Mouse (Mus musculus) G1E (cell line): ENCODE measurements around the gene Jpt1. TPM values are rescaled to one million over a fixed set of nuclear protein-coding genes. Genes with fewer than 3 reads are reported as not detected.
"Not testable (repeated sequence)": the region's sequence is repeated elsewhere in the genome, so short reads cannot be mapped to it uniquely, and the experiment has no call there.

ENCODE experiments used
- ATAC-seq: 2 replicates; pipeline ENCODE4 v1.8.0; 2016; ENCODE audit warnings: mild to moderate bottlenecking; ENCODE audit not compliant: insufficient number of reproducible peaks, poor library complexity, low FRiP score, severe bottlenecking; ENCODE audit errors: extremely low read depth
- DNase-seq: peaks from one replicate; pipeline ENCODE4 v3.0.0; 2012; ENCODE audit warnings: low spot score
- H3K27me3 ChIP-seq: 2 replicates; pipeline ENCODE4 v1.6.1; 2012; ENCODE audit warnings: mild to moderate bottlenecking, low read length, inconsistent platforms; ENCODE audit not compliant: insufficient read depth
- H3K36me3 ChIP-seq: replicated peaks from 2 replicates; pipeline ENCODE3; 2012; ENCODE audit warnings: mild to moderate bottlenecking, inconsistent platforms
- H3K4me1 ChIP-seq: 2 replicates; pipeline ENCODE4 v1.6.1; 2012; ENCODE audit warnings: low read depth, low read length, inconsistent platforms, mixed read lengths; ENCODE audit not compliant: insufficient read depth
- H3K4me3 ChIP-seq: 2 replicates; pipeline ENCODE4 v1.5.1; 2012; ENCODE audit warnings: low read depth, mild to moderate bottlenecking, inconsistent platforms, low read length, moderate library complexity, mixed read lengths
- H3K9me3 ChIP-seq: replicated peaks from 2 replicates; pipeline ENCODE4 v1.6.1; 2012; ENCODE audit warnings: inconsistent platforms
- CTCF ChIP-seq: IDR thresholded peaks from 2 replicates; pipeline ENCODE4 v1.5.1; 2012; ENCODE audit warnings: low read depth, low read length, inconsistent platforms, mixed read lengths
- GATA1 ChIP-seq: IDR thresholded peaks from 2 replicates; pipeline ENCODE4 v1.6.1; 2012; ENCODE audit warnings: borderline replicate concordance, low read length, inconsistent platforms, mixed read lengths
- GATA2 ChIP-seq: IDR thresholded peaks from 2 replicates; pipeline ENCODE4 v1.6.1; 2012; ENCODE audit warnings: low read depth, low read length, inconsistent platforms, borderline replicate concordance
- POLR2AphosphoS5 ChIP-seq: IDR thresholded peaks from 2 replicates; pipeline ENCODE4 v1.6.1; 2012; ENCODE audit warnings: low read depth, low read length, inconsistent platforms; ENCODE audit not compliant: insufficient replicate concordance
- TAL1 ChIP-seq: conservative IDR thresholded peaks from 2 replicates; pipeline ENCODE4 v1.6.1; 2012; ENCODE audit warnings: low read depth, low read length, inconsistent platforms, mixed read lengths
- polyA plus RNA-seq: library from polyadenylated mRNA; stranded (reverse); fragments of >175 nt; gene quantifications from 2 replicates; pipeline ENCODE4 v1.2.3, GENCODE M21; 2012
- total RNA-seq, 2 experiments: library from RNA; stranded (forward) in 1 of 2; stranded (reverse) in 1 of 2; fragments of 200-1000 nt in 1 of 2; fragments of >200 nt in 1 of 2; fragmentation: Nextera tagmentation in 1 of 2; gene quantifications; 2 replicates each; pipeline ENCODE4 v1.2.3; 2014 to 2017

Jpt1 gene
- total and polyA plus RNA-seq, 3 experiments, result 186 to 222 (median 218) TPM

GRCm38 (mm10) chr11:115457405-115457804 lies 56.8 kb downstream of the Jpt1 start:
- DNase-seq (no peak), ATAC-seq (no peak)
- TF ChIP-seq TAL1 (no peak), CTCF (no peak), POLR2AphosphoS5 (no peak), GATA1 (no peak), GATA2 (no peak)
- no peaks in the 10 kb centered on the region for H3K36me3 ChIP-seq
- peaks cover 21% of the 10 kb centered on the region for H3K27me3 ChIP-seq
- no peak overlapping the region for H3K4me3 ChIP-seq
- H3K4me1 ChIP-seq, result no peaks in the 10 kb centered on the region
- no peaks in the 10 kb centered on the region; the same call in 1 of the 2 replicates for H3K9me3 ChIP-seq

DNA sequence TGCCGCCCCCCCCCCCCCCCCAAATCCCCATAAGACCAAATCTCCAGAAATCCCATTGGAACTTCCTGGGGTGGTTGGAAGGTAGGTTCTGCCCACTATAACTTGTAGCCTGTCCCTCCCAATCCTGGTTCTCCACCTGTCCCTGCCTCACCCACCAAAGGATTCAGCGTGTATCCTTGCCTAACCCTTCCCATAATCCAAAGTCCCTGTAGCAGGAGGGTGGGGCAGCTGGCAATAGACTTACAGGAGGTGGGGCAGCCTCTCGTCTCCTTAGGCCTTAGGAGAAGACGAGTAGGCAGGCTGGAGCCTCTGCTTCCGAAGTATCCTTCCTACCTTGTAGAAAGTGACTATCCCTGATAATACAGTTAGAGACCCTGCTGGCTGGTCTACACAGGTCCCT lies 58.0 kb downstream of the Jpt1 start:
- no peaks in the 10 kb centered on the region for H3K4me1 ChIP-seq
- no peaks in the 10 kb centered on the region; the same call in 1 of the 2 replicates for H3K9me3 ChIP-seq
- TF ChIP-seq POLR2AphosphoS5, result no peak
- no peak for TF ChIP-seq CTCF
- no peak for TF ChIP-seq TAL1
- no peak for TF ChIP-seq GATA2
- TF ChIP-seq GATA1, result no peak
- no peak overlapping the region for H3K4me3 ChIP-seq
- peaks cover 14% of the 10 kb centered on the region for H3K27me3 ChIP-seq
- DNase-seq (no peak), ATAC-seq (no peak)
- H3K36me3 ChIP-seq, result no peaks in the 10 kb centered on the region

GRCm38 (mm10) chr11:115455619-115456018 lies 58.6 kb downstream of the Jpt1 start:
- ATAC-seq (no peak), DNase-seq (no peak)
- peaks cover 14% of the 10 kb centered on the region for H3K27me3 ChIP-seq
- TF ChIP-seq CTCF, result no peak; the same call in 1 of the 2 replicates
- H3K4me1 ChIP-seq, result no peaks in the 10 kb centered on the region
- H3K36me3 ChIP-seq, result no peaks in the 10 kb centered on the region
- H3K4me3 ChIP-seq, result no peak overlapping the region
- H3K9me3 ChIP-seq, result no peaks in the 10 kb centered on the region; the same call in 1 of the 2 replicates

- not testable (repeated sequence) for DNase-seq, ATAC-seq, H3K9me3 ChIP-seq, H3K4me1 ChIP-seq, H3K4me3 ChIP-seq, H3K36me3 ChIP-seq
- H3K27me3 ChIP-seq, result peaks cover 15% of the 10 kb centered on the region
Observed at GRCm38 (mm10) chr11:115454822-115455221, 59.4 kb downstream of the Jpt1 start.

DNA sequence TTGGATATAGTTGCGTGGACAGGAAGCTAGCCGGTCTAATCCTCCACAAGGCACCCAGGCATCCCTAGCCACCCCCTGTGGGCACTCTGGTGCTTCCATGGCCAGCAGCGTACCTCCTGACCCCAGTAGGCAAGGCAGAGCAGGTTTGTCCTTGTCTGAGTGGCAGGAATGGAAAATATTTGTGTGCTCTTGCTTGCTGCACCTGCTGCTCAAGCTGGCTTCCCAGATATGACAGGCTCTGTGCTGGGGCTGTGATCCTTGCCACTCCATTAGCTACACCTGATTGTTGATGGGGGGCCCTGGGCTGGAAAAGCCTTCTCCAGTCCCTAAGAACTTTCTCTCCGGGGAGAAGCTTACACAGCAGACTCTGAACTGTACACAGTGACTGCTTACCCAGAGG lies 60.9 kb downstream of the Jpt1 start:
- H3K36me3 ChIP-seq, result no peaks in the 10 kb centered on the region
- no peaks in the 10 kb centered on the region; the same call in 1 of the 2 replicates for H3K9me3 ChIP-seq
- no peak overlapping the region for H3K4me3 ChIP-seq
- TF ChIP-seq GATA2 (no peak), POLR2AphosphoS5 (no peak), GATA1 (no peak), TAL1 (no peak), CTCF (no peak)
- ATAC-seq (no peak), DNase-seq (no peak)
- peaks cover 24% of the 10 kb centered on the region for H3K27me3 ChIP-seq
- no peaks in the 10 kb centered on the region for H3K4me1 ChIP-seq

DNA sequence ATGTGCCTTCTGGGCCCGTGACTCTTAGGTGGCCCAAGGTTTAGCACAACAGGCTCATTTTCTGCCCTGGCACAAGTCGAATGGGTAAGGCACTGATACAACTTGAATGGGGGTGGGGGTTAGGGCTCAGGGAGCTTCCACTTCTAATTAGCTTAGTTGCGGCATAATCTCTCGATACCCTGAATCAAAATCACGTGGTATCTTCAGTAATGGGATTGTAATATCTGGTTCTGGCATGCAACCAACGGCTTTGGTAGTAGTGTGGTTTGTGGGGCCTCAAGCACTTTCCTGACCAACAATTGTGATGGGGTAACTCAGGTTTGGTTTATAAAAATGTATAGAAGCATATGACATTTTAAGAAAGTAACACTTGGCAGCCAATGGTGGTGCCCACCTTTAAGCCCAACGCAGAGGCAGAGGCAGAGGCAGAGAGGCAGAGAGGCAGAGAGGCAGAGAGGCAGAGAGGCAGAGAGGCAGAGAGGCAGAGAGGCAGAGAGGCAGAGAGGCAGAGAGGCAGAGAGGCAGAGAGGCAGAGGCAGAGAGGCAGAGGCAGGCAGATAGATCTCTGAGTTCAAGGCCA lies 61.8 kb downstream of the Jpt1 start:
- no peak for ATAC-seq
- no peaks in the 10 kb centered on the region for H3K36me3 ChIP-seq
- DNase-seq, result no peak
- TF ChIP-seq CTCF, result no peak
- TF ChIP-seq POLR2AphosphoS5, result no peak
- no peak for TF ChIP-seq GATA2
- no peak for TF ChIP-seq TAL1
- TF ChIP-seq GATA1, result no peak
- no peak overlapping the region for H3K4me3 ChIP-seq
- no peaks in the 10 kb centered on the region; the same call in 1 of the 2 replicates for H3K9me3 ChIP-seq
- no peaks in the 10 kb centered on the region for H3K4me1 ChIP-seq
- peaks cover 31% of the 10 kb centered on the region for H3K27me3 ChIP-seq

DNA sequence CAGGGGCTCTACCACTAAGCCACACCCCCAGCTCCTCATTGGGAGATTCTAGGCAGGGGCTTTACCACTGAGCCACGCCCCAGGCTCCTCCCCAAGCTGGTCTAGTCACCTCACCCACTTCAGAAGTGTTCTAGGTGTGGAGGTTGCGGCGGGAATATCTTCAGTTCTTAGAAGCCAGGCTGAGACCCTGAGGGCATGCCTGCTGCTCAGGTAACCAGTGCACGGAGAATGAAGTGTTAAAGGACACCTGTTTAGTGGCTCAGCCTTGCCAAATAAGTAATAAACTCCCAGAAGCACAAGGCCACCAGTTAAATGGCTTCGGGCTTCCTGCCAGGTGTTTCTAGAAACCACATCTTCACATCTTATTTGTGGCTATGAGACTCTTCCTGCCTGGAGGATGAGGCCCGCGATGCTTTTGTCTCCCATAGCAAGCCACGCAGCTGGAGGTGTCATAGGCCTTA lies 62.4 kb downstream of the Jpt1 start:
- no peak for TF ChIP-seq GATA1
- no peak for TF ChIP-seq GATA2
- no peak for TF ChIP-seq CTCF
- no peak for TF ChIP-seq POLR2AphosphoS5
- no peak for TF ChIP-seq TAL1
- H3K4me3 ChIP-seq, result no peak overlapping the region
- H3K27me3 ChIP-seq, result peaks cover 36% of the 10 kb centered on the region
- H3K4me1 ChIP-seq, result no peaks in the 10 kb centered on the region
- H3K9me3 ChIP-seq, result no peaks in the 10 kb centered on the region; the same call in 1 of the 2 replicates
- ATAC-seq (no peak), DNase-seq (no peak)
- H3K36me3 ChIP-seq, result no peaks in the 10 kb centered on the region
